Mouse (Mus musculus) macrophage (primary cell): ENCODE measurements around the gene Mpnd. TPM values are rescaled to one million over a fixed set of nuclear protein-coding genes. Genes with fewer than 3 reads are reported as not detected.

ENCODE experiments used
- H3K27ac ChIP-seq: fragments of 350-480 bp; formaldehyde crosslinking; 2 replicates; pipeline ENCODE4 v1.9.0; 2021
- H3K36me3 ChIP-seq: fragments of 350-480 bp; formaldehyde crosslinking; 2 replicates; pipeline ENCODE4 v1.9.0; 2021; ENCODE audit errors: inconsistent target
- H3K4me3 ChIP-seq: fragments of 350-480 bp; formaldehyde crosslinking; 2 replicates; pipeline ENCODE4 v1.9.0; 2021; ENCODE audit errors: inconsistent target
- H3K79me2 ChIP-seq: fragments of 350-480 bp; formaldehyde crosslinking; 2 replicates; pipeline ENCODE4 v1.9.0; 2021; ENCODE audit errors: inconsistent target
- WGBS: methylation state at CpG from one replicate; pipeline ENCODE4 v1.1.7; 2026; ENCODE audit warnings: inconsistent platforms; ENCODE audit not compliant: missing documents; 5-methylcytosine and 5-hydroxymethylcytosine counted together
- polyA plus RNA-seq: library from polyadenylated mRNA; stranded (reverse); fragments of 250-400 nt; gene quantifications from 3 replicates; pipeline ENCODE4 v1.2.4, GENCODE M21; 2018; ENCODE audit warnings: inconsistent platforms

The Mpnd gene
- polyA plus RNA-seq, 1 experiment from 2014 or later: 42.2 TPM

- no peaks in the 10 kb centered on the region for H3K79me2 ChIP-seq
- H3K27ac ChIP-seq: no peak overlapping the region
- H3K36me3 ChIP-seq: peaks cover 27% of the 10 kb centered on the region; the same call in 1 of the 2 replicates
- WGBS: 96% methylated on average over 4 of the region's 4 CpGs
- H3K4me3 ChIP-seq: no peak overlapping the region
Observed at GRCm38 (mm10) chr17:55967186-55967585, 38.3 kb upstream of the Mpnd start.

GRCm38 (mm10) chr17:55968210-55968609 lies 37.3 kb upstream of the Mpnd start:
- no peak overlapping the region for H3K4me3 ChIP-seq
- whole genome bisulfite sequencing: 86% methylated on average over 7 of the region's 7 CpGs
- H3K79me2 ChIP-seq: no peaks in the 10 kb centered on the region
- peaks cover 27% of the 10 kb centered on the region; the same call in 1 of the 2 replicates for H3K36me3 ChIP-seq
- H3K27ac ChIP-seq: no peak overlapping the region

- 52% methylated on average over 11 of the region's 14 CpGs for WGBS
- Histone ChIP-seq H3K79me2 (no peaks in the 10 kb centered on the region), H3K27ac (no peak overlapping the region), H3K36me3 (peaks cover 27% of the 10 kb centered on the region; the same call in 1 of the 2 replicates), H3K4me3 (no peak overlapping the region)
Observed at GRCm38 (mm10) chr17:55969560-55969959, 36.0 kb upstream of the Mpnd start.

- H3K4me3 ChIP-seq: no peak within 1 kb of the TSS
- WGBS: 12% methylated on average over 55 of the region's 55 CpGs
- no peaks in the 10 kb centered on the region for H3K79me2 ChIP-seq
- H3K36me3 ChIP-seq: peaks cover 27% of the 10 kb centered on the region; the same call in 1 of the 2 replicates
- H3K27ac ChIP-seq: no peak within 1 kb of the TSS
Observed at GRCm38 (mm10) chr17:55969966-55970891, 35.3 kb upstream of the Mpnd start, which contains the start of gene Shd. TSS of gene Shd (plus strand) at chr17:55970467.

- 46% methylated on average over 19 of the region's 22 CpGs for WGBS
Observed at GRCm38 (mm10) chr17:55971453-55971852, 34.1 kb upstream of the Mpnd start.

GRCm38 (mm10) chr17:55976255-55976862 lies 29.2 kb upstream of the Mpnd start:
- Histone ChIP-seq H3K27ac (no peak overlapping the region), H3K79me2 (no peaks in the 10 kb centered on the region), H3K4me3 (no peak overlapping the region), H3K36me3 (no peaks in the 10 kb centered on the region)
- 27% methylated on average over 12 of the region's 13 CpGs for WGBS

More at GRCm38 (mm10) chr17:55971453-55971852, 34.1 kb upstream of the Mpnd start:
- H3K4me3 ChIP-seq: no peak overlapping the region
- peaks cover 17% of the 10 kb centered on the region; the same call in 1 of the 2 replicates for H3K36me3 ChIP-seq
- H3K79me2 ChIP-seq: no peaks in the 10 kb centered on the region
- H3K27ac ChIP-seq: no peak overlapping the region

- no peaks in the 10 kb centered on the region for H3K36me3 ChIP-seq
- H3K27ac ChIP-seq: no peak overlapping the region
- no peaks in the 10 kb centered on the region for H3K79me2 ChIP-seq
- H3K4me3 ChIP-seq: no peak overlapping the region
- 81% methylated on average over 3 of the region's 3 CpGs for WGBS
Observed at GRCm38 (mm10) chr17:55977301-55977700, 28.2 kb upstream of the Mpnd start.

- no peaks in the 10 kb centered on the region for H3K79me2 ChIP-seq
- H3K4me3 ChIP-seq: no peak within 1 kb of the TSS
- no peaks in the 10 kb centered on the region for H3K36me3 ChIP-seq
- WGBS: 21% methylated on average over 26 of the region's 35 CpGs
- no peak within 1 kb of the TSS for H3K27ac ChIP-seq
Observed at GRCm38 (mm10) chr17:55986030-55986961, 19.2 kb upstream of the Mpnd start, which contains the start of gene Fsd1. TSS of gene Fsd1 (plus strand) at chr17:55986509.

- no peak overlapping the region for H3K27ac ChIP-seq
- no peaks in the 10 kb centered on the region for H3K36me3 ChIP-seq
- no peaks in the 10 kb centered on the region for H3K79me2 ChIP-seq
- no peak overlapping the region for H3K4me3 ChIP-seq
- whole genome bisulfite sequencing: 88% methylated on average over 8 of the region's 8 CpGs
Observed at GRCm38 (mm10) chr17:55990278-55990898, 15.1 kb upstream of the Mpnd start.

GRCm38 (mm10) chr17:55996007-55996406 lies 9.5 kb upstream of the Mpnd start:
- Histone ChIP-seq H3K79me2 (no peaks in the 10 kb centered on the region), H3K27ac (no peak overlapping the region), H3K4me3 (no peak overlapping the region), H3K36me3 (no peaks in the 10 kb centered on the region)
- WGBS: 92% methylated on average over 14 of the region's 15 CpGs

- WGBS: 32% methylated on average over 29 of the region's 30 CpGs
- H3K79me2 ChIP-seq: no peaks in the 10 kb centered on the region
- no peaks in the 10 kb centered on the region for H3K36me3 ChIP-seq
- H3K4me3 ChIP-seq: no peak overlapping the region
- H3K27ac ChIP-seq: no peak overlapping the region
Observed at GRCm38 (mm10) chr17:55999794-56000499, 5.6 kb upstream of the Mpnd start.

- Histone ChIP-seq H3K4me3 (no peak overlapping the region), H3K36me3 (no peaks in the 10 kb centered on the region), H3K79me2 (no peaks in the 10 kb centered on the region), H3K27ac (no peak overlapping the region)
- 46% methylated on average over 3 of the region's 3 CpGs for WGBS
Observed at GRCm38 (mm10) chr17:56003000-56003399, 2.5 kb upstream of the Mpnd start.

GRCm38 (mm10) chr17:56006956-56007355 lies 1.4 kb downstream of the Mpnd start:
- 98% methylated on average over 9 of the region's 10 CpGs for WGBS
- peaks cover 14% of the 10 kb centered on the region; the same call in 1 of the 2 replicates for H3K79me2 ChIP-seq
- H3K4me3 ChIP-seq: no peak overlapping the region
- no peak overlapping the region for H3K27ac ChIP-seq
- peaks cover 7% of the 10 kb centered on the region; the same call in 1 of the 2 replicates for H3K36me3 ChIP-seq
